Mouse (Mus musculus): ENCODE data around the gene Hmga1b. TPM values are rescaled to one million over a fixed set of nuclear protein-coding genes. Genes with fewer than 3 reads are reported as not detected.
"Not testable (repeated sequence)": the region's sequence is repeated elsewhere in the genome, so short reads cannot be mapped to it uniquely, and the experiment has no call there.

Gene Hmga1b
- polyA plus RNA-seq, 1 experiment from 2014 or later: 12.3 TPM

DNA sequence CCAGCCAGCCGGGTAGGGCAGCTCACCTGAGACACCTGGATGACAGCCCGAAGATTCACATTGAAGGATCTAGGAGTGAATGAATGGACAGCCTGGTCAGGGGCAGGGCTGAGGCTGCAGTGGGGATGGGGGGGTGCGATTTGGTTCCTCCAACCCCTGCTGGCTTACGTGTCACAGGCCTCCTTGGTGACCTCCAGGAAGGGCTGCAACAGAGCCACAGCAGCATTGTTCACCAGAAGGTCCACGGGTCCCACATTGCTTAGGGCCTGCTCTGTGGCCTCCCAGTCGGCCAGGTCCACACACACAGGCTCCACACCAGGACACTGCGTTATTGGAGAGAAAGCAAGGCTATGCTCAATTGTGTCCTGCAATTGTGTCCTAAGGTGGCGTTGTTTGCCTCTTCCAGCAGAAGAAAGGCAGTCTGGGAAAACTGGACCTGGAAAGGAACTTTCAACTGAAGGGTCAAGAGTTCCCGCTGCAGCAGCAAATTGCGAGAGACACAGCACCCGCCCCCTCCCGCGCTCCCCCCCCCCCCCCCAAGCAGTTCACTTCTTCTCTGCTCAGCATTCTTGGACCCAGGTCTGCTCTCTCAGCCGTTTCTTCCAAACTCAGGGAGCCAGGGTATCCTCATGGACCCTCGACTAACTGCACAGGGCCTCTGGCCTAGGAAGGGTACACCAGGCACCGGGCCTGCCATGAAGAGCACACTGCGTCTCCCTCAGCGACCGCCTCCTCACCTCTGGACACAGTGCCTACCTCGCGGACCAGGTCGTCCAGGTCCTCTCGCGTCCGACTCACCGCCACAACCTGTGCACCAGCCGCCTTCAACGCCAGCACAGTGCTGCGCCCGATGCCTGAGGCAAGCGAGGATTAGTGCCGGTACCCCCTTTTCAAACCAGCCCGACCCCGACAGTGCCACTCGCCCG, 36.1 kb upstream of the Hmga1b start:
- WGBS: 17% methylated on average over 36 of the region's 36 CpGs
- no peaks in the 10 kb centered on the region for H3K9me3 ChIP-seq
- peaks cover 79% of the 10 kb centered on the region for H3K27me3 ChIP-seq (ENCODE audit: poor library complexity, severe bottlenecking)

DNA sequence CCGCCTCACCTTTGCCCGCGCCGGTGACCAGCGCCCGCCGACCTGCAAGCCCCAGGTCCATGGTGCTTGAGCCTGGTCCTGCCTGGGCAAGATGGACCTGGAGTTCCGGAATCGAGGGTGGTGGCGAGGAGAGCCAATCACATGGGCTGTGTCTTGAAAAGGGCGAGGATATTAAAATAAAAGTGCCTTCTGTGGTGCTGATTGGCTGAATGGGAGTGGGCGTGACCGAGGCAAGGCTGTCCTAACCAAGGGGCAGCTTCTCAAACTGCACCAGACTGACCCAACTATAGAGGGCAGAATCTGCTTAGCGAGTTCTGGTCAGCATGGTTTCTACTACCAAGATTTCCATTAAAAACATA, 35.4 kb upstream of the Hmga1b start, which contains the start of gene Dcxr:
TSS of gene Dcxr (minus strand) at position 113 of the 359 bp plus-strand sequence.
- Histone ChIP-seq H3K4me1 (peaks cover 33% of the 10 kb centered on the region), H3K27me3 (ENCODE audit: poor library complexity, severe bottlenecking) (peaks cover 77% of the 10 kb centered on the region), H3K9me3 (no peaks in the 10 kb centered on the region), H3K4me3 (peak within 1 kb of the TSS; percentile 75), H3K36me3 (replicated peaks) (0 out of 2 replicates have a peak, but pooled peaks cover 5% of the 10 kb centered on the region), H3K27ac (peak within 1 kb of the TSS; percentile 75)
- peak; percentile 90 for DNase-seq (ENCODE audit: extremely low spot score, low spot score)
- WGBS: under 1% methylated on average over 14 of the region's 14 CpGs

More for the DNA sequence above, 36.1 kb upstream of the Hmga1b start:
- Histone ChIP-seq H3K4me1 (peaks cover 39% of the 10 kb centered on the region), H3K27ac (peak overlapping the region; percentile 75), H3K36me3 (replicated peaks) (0 out of 2 replicates have a peak, but pooled peaks cover 5% of the 10 kb centered on the region), H3K4me3 (peak overlapping the region; percentile 75)
- no peak for DNase-seq (ENCODE audit: extremely low spot score, low spot score)

DNA sequence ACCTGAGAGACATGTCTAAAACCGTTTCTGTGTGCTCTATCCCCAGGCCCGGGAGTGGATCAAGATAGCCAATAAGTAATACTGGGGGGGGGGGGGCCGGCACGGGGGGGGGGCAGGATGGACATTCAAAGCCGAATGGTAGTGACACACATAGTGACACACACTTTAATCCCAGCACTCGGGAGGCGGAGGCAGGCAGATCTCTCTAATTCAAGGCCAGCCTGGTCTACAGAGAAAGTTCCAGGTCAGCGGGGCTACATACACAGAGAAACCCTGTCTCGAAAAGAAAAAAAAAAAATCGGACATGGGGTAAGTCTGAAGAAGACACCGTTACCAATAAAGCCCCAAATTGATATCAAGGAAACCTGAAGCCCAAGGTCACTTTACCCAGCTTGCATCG, 35.0 kb upstream of the Hmga1b start:
- no peaks in the 10 kb centered on the region for H3K9me3 ChIP-seq
- peak overlapping the region; percentile 75; the same call in 1 of the 2 replicates for H3K4me3 ChIP-seq
- peaks cover 73% of the 10 kb centered on the region for H3K27me3 ChIP-seq (ENCODE audit: poor library complexity, severe bottlenecking)
- no peak overlapping the region for H3K27ac ChIP-seq
- 0 out of 2 replicates have a peak, but pooled peaks cover 5% of the 10 kb centered on the region for H3K36me3 ChIP-seq (replicated peaks)
- peaks cover 29% of the 10 kb centered on the region for H3K4me1 ChIP-seq
- 60% methylated on average over 12 of the region's 12 CpGs for WGBS
- no peak for DNase-seq (ENCODE audit: extremely low spot score, low spot score)

DNA sequence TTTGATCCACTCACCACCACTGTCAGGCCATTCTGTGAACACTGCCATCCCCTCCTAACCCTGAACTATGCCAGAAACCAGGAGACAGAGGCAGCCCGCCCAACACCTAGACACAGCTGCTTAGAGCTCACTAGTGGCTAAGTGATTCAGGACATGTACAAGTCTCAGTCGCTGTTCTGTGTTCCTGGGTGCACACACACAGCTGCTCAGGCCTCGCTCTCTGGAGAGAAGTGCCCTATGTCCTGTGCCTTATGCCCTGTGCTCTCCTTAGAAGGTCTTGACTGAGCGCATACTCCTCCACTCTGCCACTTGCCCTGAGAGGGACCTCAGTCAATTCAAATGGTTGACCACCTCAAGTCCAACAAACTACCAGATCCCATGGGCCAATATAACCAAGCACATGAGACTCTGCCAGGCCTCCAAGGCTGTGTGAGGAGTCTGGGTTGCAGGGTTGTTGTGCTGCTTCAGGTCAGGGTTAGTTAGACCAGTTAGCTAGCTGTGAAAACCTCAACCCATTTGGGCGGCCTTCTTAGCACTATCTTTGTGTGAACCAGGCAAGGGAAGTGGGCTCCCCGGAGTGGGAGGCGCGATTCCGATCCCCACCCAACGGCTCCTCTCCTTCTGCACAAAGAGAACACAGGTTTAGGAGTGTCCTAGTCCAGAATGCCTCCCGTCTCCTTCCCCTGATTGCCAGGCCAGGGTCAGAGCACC, 33.9 kb upstream of the Hmga1b start:
- peak overlapping the region; percentile 66 for H3K27ac ChIP-seq
- H3K27me3 ChIP-seq (ENCODE audit: poor library complexity, severe bottlenecking): peaks cover 62% of the 10 kb centered on the region
- WGBS: 68% methylated on average over 11 of the region's 11 CpGs
- H3K9me3 ChIP-seq: no peaks in the 10 kb centered on the region
- no peak for DNase-seq (ENCODE audit: extremely low spot score, low spot score)
- 0 out of 2 replicates have a peak, but pooled peaks cover under 1% of the 10 kb centered on the region for H3K36me3 ChIP-seq (replicated peaks)
- peaks cover 28% of the 10 kb centered on the region for H3K4me1 ChIP-seq
- peak overlapping the region; percentile 37; the same call in 1 of the 2 replicates for H3K4me3 ChIP-seq

DNA sequence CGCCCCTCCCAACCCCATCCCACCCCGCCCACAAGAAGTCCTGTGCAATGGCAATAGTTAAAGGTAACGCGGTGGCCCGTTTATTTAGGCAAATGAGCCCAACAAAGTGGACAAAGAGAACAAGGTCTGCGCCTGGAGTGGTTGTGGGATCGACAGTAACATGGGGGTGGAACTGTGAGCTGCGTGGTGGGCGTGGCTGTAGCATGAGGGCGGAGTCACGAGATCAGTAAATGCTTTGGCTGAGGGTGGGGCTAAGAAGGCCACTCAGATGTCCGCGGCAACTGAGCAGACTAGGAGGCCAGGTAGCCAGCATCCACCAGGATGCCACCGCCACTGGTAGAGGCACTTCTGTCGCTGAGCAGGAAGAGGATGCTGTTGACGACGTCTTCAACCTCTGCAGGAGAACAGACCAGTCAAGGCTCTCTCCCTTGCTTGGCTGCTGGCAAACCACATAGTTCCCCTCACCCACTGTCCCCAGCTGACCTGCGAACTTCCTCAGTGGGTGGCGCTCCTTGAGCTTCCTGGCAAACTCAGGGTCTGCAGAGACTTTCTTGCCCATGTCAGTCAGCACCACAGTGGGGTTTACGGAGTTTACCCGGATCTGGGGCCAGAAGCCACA, 33.1 kb upstream of the Hmga1b start:
- Histone ChIP-seq H3K4me3 (peak overlapping the region; percentile 37), H3K27me3 (ENCODE audit: poor library complexity, severe bottlenecking) (peaks cover 56% of the 10 kb centered on the region), H3K27ac (peak overlapping the region; percentile 66), H3K4me1 (peaks cover 28% of the 10 kb centered on the region)
- 3% methylated on average over 18 of the region's 21 CpGs for WGBS
- peak; percentile 64 for DNase-seq (ENCODE audit: extremely low spot score, low spot score)
- H3K36me3 ChIP-seq (replicated peaks); H3K9me3 ChIP-seq: not testable (repeated sequence)

DNA sequence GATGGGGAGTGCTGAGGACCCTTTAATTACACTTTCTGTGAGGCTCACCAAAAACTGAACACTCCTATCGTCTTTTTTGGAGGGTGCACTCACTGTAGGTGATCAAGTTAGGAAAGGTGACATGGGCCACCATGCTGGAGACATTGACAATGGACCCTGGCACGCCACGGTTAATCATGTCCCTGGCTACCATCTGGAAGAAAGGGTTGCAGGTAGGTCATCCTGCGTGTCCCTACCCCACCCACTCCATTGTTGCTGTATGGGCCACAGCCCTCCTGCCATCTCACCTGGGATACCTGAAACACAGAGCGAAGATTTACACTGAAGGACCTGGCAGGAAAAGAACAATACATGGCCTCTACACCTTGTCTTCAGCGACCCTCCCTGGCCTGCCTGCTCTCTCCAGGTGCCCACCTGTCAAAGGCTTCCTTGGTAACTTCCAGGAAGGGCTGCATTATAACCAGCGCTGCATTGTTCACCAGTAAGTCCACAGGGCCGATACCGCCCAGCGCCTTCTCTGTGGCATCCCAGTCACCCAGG, 32.2 kb upstream of the Hmga1b start:
- H3K9me3 ChIP-seq: no peaks in the 10 kb centered on the region
- DNase-seq (ENCODE audit: extremely low spot score, low spot score): no peak
- H3K27me3 ChIP-seq (ENCODE audit: poor library complexity, severe bottlenecking): peaks cover 52% of the 10 kb centered on the region
- no peaks in the 10 kb centered on the region for H3K36me3 ChIP-seq (replicated peaks)
- no peak overlapping the region for H3K27ac ChIP-seq
- H3K4me3 ChIP-seq: no peak overlapping the region
- H3K4me1 ChIP-seq: peaks cover 28% of the 10 kb centered on the region
- 88% methylated on average over 10 of the region's 10 CpGs for WGBS

DNA sequence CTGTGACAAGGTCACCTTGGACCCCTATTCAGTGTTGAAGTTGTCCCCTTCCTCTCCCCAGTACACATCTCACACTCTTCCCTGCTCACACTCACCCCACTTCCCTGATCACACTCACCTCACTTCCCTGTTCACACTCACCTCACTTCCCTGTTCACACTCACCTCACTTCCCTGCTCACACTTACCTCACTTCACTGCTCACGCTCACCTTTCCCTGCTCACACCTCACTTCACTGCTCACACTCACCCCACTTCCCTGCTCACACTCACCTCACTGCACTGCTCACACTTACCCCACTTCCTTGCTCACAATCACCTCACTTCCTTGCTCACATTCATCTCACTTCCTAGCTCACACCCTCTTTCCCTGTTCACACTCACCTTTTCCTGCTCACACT, 31.2 kb upstream of the Hmga1b start:
- Histone ChIP-seq H3K27ac (no peak overlapping the region), H3K4me1 (peaks cover 24% of the 10 kb centered on the region), H3K36me3 (replicated peaks) (no peaks in the 10 kb centered on the region), H3K4me3 (no peak overlapping the region), H3K9me3 (no peaks in the 10 kb centered on the region), H3K27me3 (ENCODE audit: poor library complexity, severe bottlenecking) (peaks cover 43% of the 10 kb centered on the region)
- WGBS: 91% methylated on average over 1 of the region's 1 CpGs
- DNase-seq (ENCODE audit: extremely low spot score, low spot score): no peak

DNA sequence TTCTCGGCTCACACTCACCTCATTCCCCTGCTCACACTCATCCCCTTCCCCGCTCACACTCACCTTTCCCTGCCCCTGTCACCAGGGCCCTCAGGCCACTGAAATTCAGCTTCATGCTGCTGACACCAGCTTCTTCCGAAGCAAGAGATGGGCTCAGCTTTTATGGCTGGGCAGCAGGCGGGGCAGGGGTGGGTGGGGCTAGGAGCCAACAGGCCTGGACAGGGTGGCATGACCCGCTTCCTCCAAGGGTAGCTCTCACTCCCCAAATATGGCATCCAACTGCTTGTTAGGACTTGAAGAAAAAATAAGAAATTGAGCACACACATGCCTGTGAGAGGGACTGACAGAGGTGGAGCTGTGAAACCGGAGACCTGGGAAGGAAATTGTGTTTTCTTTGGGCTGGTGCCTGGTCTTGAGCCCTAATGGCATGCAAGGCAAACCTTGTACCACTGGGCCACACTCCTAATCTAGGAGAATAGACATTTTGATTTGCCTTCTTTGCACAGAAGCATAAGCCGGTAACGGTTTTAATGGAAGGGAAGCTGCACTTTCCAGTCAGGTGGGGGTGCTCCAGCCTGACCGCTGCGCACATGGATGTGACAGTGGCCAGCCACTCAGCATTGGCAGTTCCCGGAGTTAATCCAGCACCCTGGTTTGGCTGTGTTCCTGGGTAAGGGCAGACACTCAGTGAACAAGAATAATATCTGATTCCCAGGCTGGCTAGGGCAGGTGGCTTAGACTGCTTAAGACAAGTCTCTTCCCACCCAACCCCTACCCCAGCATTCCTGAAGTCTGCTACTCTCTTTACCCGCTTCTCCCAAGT, 30.5 kb upstream of the Hmga1b start, which contains the start of gene Cbr2:
TSS of gene Cbr2 (minus strand) at position 257 of the 823 bp plus-strand sequence.
- H3K27me3 ChIP-seq (ENCODE audit: poor library complexity, severe bottlenecking): peaks cover 37% of the 10 kb centered on the region
- no peaks in the 10 kb centered on the region for H3K9me3 ChIP-seq
- no peaks in the 10 kb centered on the region for H3K36me3 ChIP-seq (replicated peaks)
- no peak for DNase-seq (ENCODE audit: extremely low spot score, low spot score)
- no peak within 1 kb of the TSS for H3K4me3 ChIP-seq
- H3K4me1 ChIP-seq: peaks cover 17% of the 10 kb centered on the region
- H3K27ac ChIP-seq: no peak within 1 kb of the TSS
- 79% methylated on average over 12 of the region's 12 CpGs for WGBS

DNA sequence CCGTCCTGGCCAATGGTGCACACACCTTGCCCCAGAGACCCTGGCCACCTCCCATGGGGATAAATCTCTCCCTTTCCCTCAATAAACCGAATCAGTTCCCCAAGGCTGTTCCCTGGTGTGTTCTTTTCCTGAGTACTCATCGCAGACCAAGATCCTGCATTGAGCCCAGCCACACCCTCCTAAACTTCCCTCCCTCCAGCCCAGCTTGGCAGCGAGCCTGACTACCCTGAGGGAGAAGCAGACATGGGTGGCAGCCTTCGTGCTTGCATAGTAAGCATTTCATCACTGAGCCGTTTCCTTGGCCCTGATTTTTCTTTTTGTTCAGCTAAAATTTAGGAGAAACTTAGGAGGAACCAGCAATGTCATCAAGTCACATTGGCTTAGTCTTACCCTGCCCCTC, 29.1 kb upstream of the Hmga1b start:
- Histone ChIP-seq H3K27me3 (ENCODE audit: poor library complexity, severe bottlenecking) (peaks cover 30% of the 10 kb centered on the region), H3K4me3 (no peak overlapping the region), H3K36me3 (replicated peaks) (no peaks in the 10 kb centered on the region), H3K27ac (no peak overlapping the region), H3K9me3 (no peaks in the 10 kb centered on the region), H3K4me1 (peaks cover 11% of the 10 kb centered on the region)
- WGBS: 71% methylated on average over 6 of the region's 6 CpGs
- DNase-seq (ENCODE audit: extremely low spot score, low spot score): no peak

DNA sequence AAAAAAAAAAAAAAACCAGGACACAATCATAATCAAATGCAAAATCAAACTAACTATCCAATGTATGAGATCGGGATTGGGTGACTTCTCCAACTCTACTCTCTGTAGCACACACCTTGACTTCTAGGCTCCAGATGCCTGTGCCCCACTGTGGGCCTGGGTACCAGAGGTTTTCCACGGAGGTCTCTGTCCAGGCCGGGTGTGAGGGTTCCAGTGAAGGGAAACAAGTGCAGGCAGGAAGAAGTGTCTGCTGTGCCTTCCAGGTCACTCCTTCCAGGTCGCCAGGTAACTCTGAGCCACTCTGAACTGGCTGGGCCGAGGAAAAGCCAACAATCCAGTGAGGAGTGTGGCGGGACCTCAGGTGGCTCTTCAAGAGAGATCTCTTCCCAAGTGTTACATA, 26.2 kb upstream of the Hmga1b start:
- Histone ChIP-seq H3K27ac (no peak overlapping the region), H3K9me3 (no peaks in the 10 kb centered on the region), H3K27me3 (ENCODE audit: poor library complexity, severe bottlenecking) (peaks cover 5% of the 10 kb centered on the region; the same call in 1 of the 2 replicates), H3K36me3 (replicated peaks) (no peaks in the 10 kb centered on the region), H3K4me3 (no peak overlapping the region), H3K4me1 (no peaks in the 10 kb centered on the region)
- no peak for DNase-seq (ENCODE audit: extremely low spot score, low spot score)
- 72% methylated on average over 6 of the region's 6 CpGs for WGBS

DNA sequence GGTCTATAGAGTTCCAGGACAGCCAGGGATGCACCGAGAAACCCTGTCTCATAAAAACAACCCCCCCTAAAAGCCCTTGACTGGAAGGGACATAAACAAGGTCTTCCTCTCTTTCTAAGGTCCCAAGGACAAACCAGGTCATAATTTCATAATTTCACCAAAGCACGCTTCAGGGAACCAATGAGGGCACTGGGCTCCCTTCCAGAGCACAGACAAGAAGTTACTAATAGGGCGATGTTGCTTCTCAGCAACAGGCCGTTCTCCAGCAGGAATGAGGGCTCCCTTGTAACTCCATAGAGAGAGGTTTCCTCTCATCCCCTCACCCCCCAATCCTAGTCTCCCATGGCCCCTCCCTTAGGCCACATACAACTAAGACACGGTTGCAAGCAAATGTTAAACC, 21.6 kb upstream of the Hmga1b start:
- H3K4me1 ChIP-seq: no peaks in the 10 kb centered on the region
- no peak for DNase-seq (ENCODE audit: extremely low spot score, low spot score)
- H3K27me3 ChIP-seq (ENCODE audit: poor library complexity, severe bottlenecking): no peaks in the 10 kb centered on the region
- WGBS: 89% methylated on average over 5 of the region's 5 CpGs
- H3K27ac ChIP-seq: no peak overlapping the region
- H3K4me3 ChIP-seq: no peak overlapping the region
- H3K36me3 ChIP-seq (replicated peaks): no peaks in the 10 kb centered on the region
- no peaks in the 10 kb centered on the region for H3K9me3 ChIP-seq

All from forebrain, embryonic 10.5 days (tissue).